Mouse (Mus musculus) liver, postnatal 0 days (tissue): ENCODE measurements at regions not wholly inside any gene's neighbourhood (a gene's known extent, or its start where the extent isn't known, plus 50 kb on each side); places are given as distances from the start of the nearest gene placed in this dataset.

Experiments used
- ATAC-seq: fragments of 200-750 bp; cut with Nextera tagmentation; 2 replicates; pipeline ENCODE4 v1.8.0; 2017; ENCODE audit warnings: mild to moderate bottlenecking, moderate library complexity
- DNase-seq: peaks from one replicate; pipeline ENCODE4 v3.0.0-alpha.2; 2016
- H3K27ac ChIP-seq: fragments of 300-500 bp; sonication (generic); 2 replicates; pipeline ENCODE4 v1.5.1; 2014; ENCODE audit warnings: antibody characterized with exemption, moderate library complexity, mild to moderate bottlenecking, low read depth
- H3K27me3 ChIP-seq: fragments of 300-500 bp; sonication (generic); 2 replicates; pipeline ENCODE4 v1.6.1; 2014; ENCODE audit warnings: low read length, control low read depth, mixed read lengths; ENCODE audit not compliant: insufficient read depth
- H3K36me3 ChIP-seq: fragments of 300-500 bp; sonication (generic); replicated peaks from 2 replicates; pipeline ENCODE4 v1.6.1; 2014; ENCODE audit warnings: mild to moderate bottlenecking, control low read depth, low read length, moderate library complexity, mixed read lengths; ENCODE audit not compliant: insufficient read depth
- H3K4me1 ChIP-seq: fragments of 300-500 bp; sonication (generic); 2 replicates; pipeline ENCODE4 v1.6.1; 2014; ENCODE audit warnings: antibody characterized with exemption, mild to moderate bottlenecking, control low read depth; ENCODE audit not compliant: insufficient read depth
- H3K4me2 ChIP-seq: fragments of 300-500 bp; sonication (generic); 2 replicates; pipeline ENCODE4 v1.6.1; 2014; ENCODE audit warnings: low read depth, mild to moderate bottlenecking, low read length, moderate library complexity, mixed read lengths
- H3K4me3 ChIP-seq: fragments of 300-500 bp; sonication (generic); 2 replicates; pipeline ENCODE4 v1.5.1; 2014; ENCODE audit warnings: low read depth, low read length
- H3K9ac ChIP-seq: fragments of 300-500 bp; sonication (generic); replicated peaks from 2 replicates; pipeline ENCODE4 v1.6.1; 2014; ENCODE audit warnings: mild to moderate bottlenecking, moderate library complexity
- H3K9me3 ChIP-seq: fragments of 300-500 bp; sonication (generic); 2 replicates; pipeline ENCODE4 v1.6.1; 2016; ENCODE audit warnings: mild to moderate bottlenecking, control low read depth, low read length, mixed read lengths
- CTCF ChIP-seq: sonication (generic); IDR thresholded peaks from 2 replicates; pipeline ENCODE4 v1.5.1; 2016; ENCODE audit warnings: antibody characterized with exemption, low read depth
- EP300 ChIP-seq: IDR thresholded peaks from 2 replicates; pipeline ENCODE4 v1.6.1; 2016; ENCODE audit warnings: antibody characterized with exemption, low read depth, mild to moderate bottlenecking
- WGBS: fragments of 180-500 bp; shearing (Covaris S2); extraction: QIAGEN DNeasy Blood & Tissue Kit; methylation state at CpG from one replicate; pipeline ENCODE4 v1.1.7; 2014; ENCODE audit not compliant: insufficient replicate concordance; 5-methylcytosine and 5-hydroxymethylcytosine counted together

DNA sequence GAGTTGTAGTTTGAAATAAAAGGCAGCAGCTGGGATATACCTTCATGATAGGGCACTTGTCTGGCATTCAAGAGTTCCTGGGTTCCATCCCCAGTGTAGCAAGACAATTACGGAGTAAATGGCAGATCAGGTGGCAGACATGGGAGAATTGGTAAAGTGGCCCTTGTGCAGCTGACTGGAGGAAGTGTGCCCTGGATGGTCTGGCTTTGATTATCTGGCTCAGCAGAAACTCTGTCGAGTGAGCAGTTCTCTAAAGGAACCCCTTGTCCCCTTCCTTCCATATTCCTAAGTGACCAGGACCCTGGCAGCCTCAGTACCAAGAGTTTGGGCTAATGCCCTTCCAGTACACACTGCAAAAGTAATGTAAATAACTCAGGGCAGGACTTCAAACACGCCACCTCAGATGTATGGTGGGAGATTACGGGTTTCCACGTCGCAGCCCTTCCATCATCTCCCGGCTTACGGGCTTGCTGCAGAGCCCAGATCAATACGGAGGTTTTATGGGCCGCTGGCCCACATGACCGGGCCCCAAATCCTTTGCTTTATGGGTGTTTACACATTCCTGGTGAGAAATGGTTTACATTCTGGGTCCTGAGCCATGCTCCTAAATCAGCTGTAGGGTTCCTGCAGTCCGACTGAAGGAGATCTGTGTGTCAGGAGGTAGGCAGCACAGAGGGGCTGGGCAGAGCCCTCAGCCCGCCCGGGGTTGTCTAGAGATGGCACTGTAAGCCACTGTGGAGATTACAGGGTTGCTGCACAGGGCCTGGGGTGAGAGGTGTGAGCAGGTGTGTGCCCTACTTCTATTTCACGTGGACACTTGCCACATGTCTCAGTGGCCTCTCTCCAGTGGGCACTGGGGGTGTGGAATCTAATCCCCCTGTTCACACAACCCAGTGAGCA, 50.4 kb upstream of the Hand1 start:
- H3K4me1 ChIP-seq: no peaks in the 10 kb centered on the region
- DNase-seq (no peak), ATAC-seq (no peak)
- H3K9ac ChIP-seq: no peak overlapping the region
- no peak overlapping the region for H3K4me3 ChIP-seq
- peaks cover 4% of the 10 kb centered on the region; the same call in 1 of the 2 replicates for H3K27me3 ChIP-seq
- no peaks in the 10 kb centered on the region for H3K9me3 ChIP-seq
- TF ChIP-seq CTCF: no peak
- no peak for TF ChIP-seq EP300
- no peaks in the 10 kb centered on the region for H3K36me3 ChIP-seq
- no peak overlapping the region for H3K27ac ChIP-seq
- no peak overlapping the region for H3K4me2 ChIP-seq
- WGBS: 56% methylated on average over 15 of the region's 15 CpGs
